Mouse (Mus musculus) limb, embryonic 14.5 days (tissue): ENCODE results near the gene Nol4l. TPM values are rescaled to one million over a fixed set of nuclear protein-coding genes. Genes with fewer than 3 reads are reported as not detected.

Experiments used
- ATAC-seq: fragments of 200-750 bp; cut with Nextera tagmentation; 2 replicates; pipeline ENCODE4 v1.8.0; 2017; ENCODE audit warnings: low read depth, moderate number of reproducible peaks, moderate TSS enrichment; ENCODE audit not compliant: low FRiP score
- DNase-seq: peaks from one replicate; pipeline ENCODE4 v3.0.0-alpha.2; 2015; ENCODE audit warnings: low spot score
- H3K27ac ChIP-seq: fragments of 300-500 bp; sonication (generic); replicated peaks from 2 replicates; pipeline ENCODE4 v1.5.1; 2014; ENCODE audit warnings: low read depth, mild to moderate bottlenecking, low read length, moderate library complexity, mixed read lengths
- H3K27me3 ChIP-seq: fragments of 300-500 bp; sonication (generic); 2 replicates; pipeline ENCODE4 v1.6.1; 2014; ENCODE audit warnings: low read length, mixed read lengths; ENCODE audit not compliant: control insufficient read depth, insufficient read depth
- H3K36me3 ChIP-seq: fragments of 300-500 bp; sonication (generic); 2 replicates; pipeline ENCODE4 v1.6.1; 2014; ENCODE audit warnings: mild to moderate bottlenecking, low read length, moderate library complexity, mixed read lengths; ENCODE audit not compliant: control insufficient read depth, insufficient read depth
- H3K4me1 ChIP-seq: fragments of 300-500 bp; sonication (generic); 2 replicates; pipeline ENCODE4 v1.6.1; 2014; ENCODE audit warnings: antibody characterized with exemption, low read length, mixed read lengths; ENCODE audit not compliant: control insufficient read depth, insufficient read depth
- H3K4me2 ChIP-seq: fragments of 300-500 bp; sonication (generic); replicated peaks from 2 replicates; pipeline ENCODE4 v1.6.1; 2014; ENCODE audit warnings: low read depth, mild to moderate bottlenecking, low read length, moderate library complexity; ENCODE audit not compliant: severe bottlenecking
- H3K4me3 ChIP-seq: fragments of 300-500 bp; sonication (generic); replicated peaks from 2 replicates; pipeline ENCODE4 v1.5.1; 2014; ENCODE audit warnings: low read length
- H3K9ac ChIP-seq: fragments of 300-500 bp; sonication (generic); 2 replicates; pipeline ENCODE4 v1.6.1; 2014; ENCODE audit warnings: mild to moderate bottlenecking, low read depth, low read length, moderate library complexity; ENCODE audit not compliant: severe bottlenecking
- H3K9me3 ChIP-seq: fragments of 300-500 bp; sonication (generic); 2 replicates; pipeline ENCODE4 v1.6.1; 2016; ENCODE audit warnings: low read length; ENCODE audit not compliant: control insufficient read depth
- POLR2A ChIP-seq: fragments of 200-500 bp; IDR thresholded peaks from 2 replicates; pipeline ENCODE4 v1.8.0; 2012; ENCODE audit warnings: inconsistent platforms, mild to moderate bottlenecking, moderate library complexity, borderline replicate concordance; ENCODE audit not compliant: insufficient read depth, insufficient read length; ENCODE audit errors: extremely low read depth
- whole genome bisulfite sequencing: fragments of 180-500 bp; shearing (Covaris S2); extraction: QIAGEN DNeasy Blood & Tissue Kit; methylation state at CpG from one replicate; pipeline ENCODE4 v1.1.7; 2014; 5-methylcytosine and 5-hydroxymethylcytosine counted together
- polyA plus RNA-seq, 2 experiments: library from polyadenylated mRNA; depleted of rRNA in 1 of 2; stranded (reverse) in 1 of 2; unstranded in 1 of 2; fragments of >200 nt; fragmentation: Nextera tagmentation in 1 of 2; extraction: Ambion mirVana in 1 of 2; gene quantifications; 2 replicates each; pipeline versions ENCODE4 v1.2.1 to v1.2.3; 2012 to 2014

The Nol4l gene
- polyA plus RNA-seq, 2 experiments = 10.1 to 19.5 TPM

GRCm38 (mm10) chr2:153543911-153544730 is 14.3 kb upstream of the Nol4l start:
- H3K36me3 ChIP-seq = no peaks in the 10 kb centered on the region
- no peak for DNase-seq
- 69% methylated on average over 8 of the region's 8 CpGs for WGBS

GRCm38 (mm10) chr2:153542936-153543668 is 13.3 kb upstream of the Nol4l start:
- Histone ChIP-seq H3K9me3 (no peaks in the 10 kb centered on the region), H3K4me1 (no peaks in the 10 kb centered on the region), H3K4me3 (no peak overlapping the region), H3K36me3 (no peaks in the 10 kb centered on the region), H3K9ac (no peak overlapping the region), H3K27ac (no peak overlapping the region), H3K4me2 (no peak overlapping the region), H3K27me3 (no peaks in the 10 kb centered on the region)
- WGBS = 80% methylated on average over 8 of the region's 8 CpGs
- TF ChIP-seq POLR2A = no peak
- DNase-seq (no peak), ATAC-seq (no peak)

More at GRCm38 (mm10) chr2:153543911-153544730, 14.3 kb upstream of the Nol4l start:
- ATAC-seq = no peak
- no peak for TF ChIP-seq POLR2A
- no peak overlapping the region for H3K4me3 ChIP-seq
- H3K27ac ChIP-seq = no peak overlapping the region
- H3K9ac ChIP-seq = no peak overlapping the region
- H3K4me2 ChIP-seq = no peak overlapping the region
- H3K4me1 ChIP-seq = no peaks in the 10 kb centered on the region
- no peaks in the 10 kb centered on the region for H3K9me3 ChIP-seq
- H3K27me3 ChIP-seq = no peaks in the 10 kb centered on the region

DNA sequence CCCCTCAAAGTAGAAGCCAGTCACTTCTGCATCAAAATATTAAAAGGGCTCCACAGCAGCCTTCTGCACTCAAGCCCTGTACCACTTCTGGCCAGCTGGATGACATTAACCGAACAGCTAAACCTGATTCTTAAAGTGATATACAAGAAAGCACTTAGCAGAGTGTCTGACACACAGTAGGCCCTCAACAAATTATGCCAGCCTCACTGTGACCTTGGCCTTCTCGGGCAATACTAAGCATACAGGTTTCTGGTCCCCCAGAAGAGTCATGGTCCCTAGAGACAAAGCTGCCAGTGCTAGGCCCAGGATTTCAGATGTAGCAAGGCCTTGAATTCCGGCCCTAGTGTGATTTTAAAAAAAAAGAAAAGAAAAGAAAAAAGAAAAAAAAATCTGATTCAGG is 9.1 kb upstream of the Nol4l start:
- Histone ChIP-seq H3K4me2 (no peak overlapping the region), H3K27ac (no peak overlapping the region), H3K4me3 (no peak overlapping the region), H3K36me3 (no peaks in the 10 kb centered on the region), H3K9ac (no peak overlapping the region), H3K9me3 (no peaks in the 10 kb centered on the region), H3K27me3 (no peaks in the 10 kb centered on the region), H3K4me1 (no peaks in the 10 kb centered on the region)
- DNase-seq (no peak), ATAC-seq (no peak)
- TF ChIP-seq POLR2A = no peak
- WGBS = 73% methylated on average over 3 of the region's 3 CpGs

GRCm38 (mm10) chr2:153533981-153534380 is 4.2 kb upstream of the Nol4l start:
- H3K9me3 ChIP-seq = no peaks in the 10 kb centered on the region
- no peak for TF ChIP-seq POLR2A
- H3K4me3 ChIP-seq = no peak overlapping the region
- no peak overlapping the region for H3K9ac ChIP-seq
- H3K27me3 ChIP-seq = peaks cover 21% of the 10 kb centered on the region
- ATAC-seq (no peak), DNase-seq (no peak)
- no peaks in the 10 kb centered on the region; the same call in 1 of the 2 replicates for H3K4me1 ChIP-seq
- H3K4me2 ChIP-seq = no peak overlapping the region
- H3K27ac ChIP-seq = no peak overlapping the region
- 68% methylated on average over 1 of the region's 1 CpGs for WGBS
- H3K36me3 ChIP-seq = no peaks in the 10 kb centered on the region

DNA sequence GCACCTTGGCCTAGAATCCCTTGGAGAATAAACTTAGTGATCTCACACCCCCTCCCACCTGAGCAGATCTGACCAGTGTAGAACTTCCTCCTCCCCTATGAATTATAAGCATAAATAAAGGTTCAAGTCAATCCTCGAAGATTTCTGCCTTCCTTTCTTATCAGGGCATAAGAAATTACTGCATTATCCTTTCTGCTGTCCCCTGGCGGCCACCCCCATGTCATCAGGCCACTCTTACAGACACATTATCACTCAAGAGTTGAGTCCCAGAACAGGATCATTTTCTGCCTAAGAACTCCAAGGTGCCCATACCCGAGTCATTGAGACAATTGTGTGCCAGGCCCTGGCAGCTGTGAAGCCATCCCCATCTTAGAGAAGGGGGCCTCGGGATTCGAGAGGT is 1.2 kb upstream of the Nol4l start:
- Histone ChIP-seq H3K9me3 (no peaks in the 10 kb centered on the region), H3K27ac (no peak overlapping the region), H3K4me2 (no peak overlapping the region), H3K9ac (no peak overlapping the region), H3K4me3 (no peak overlapping the region), H3K4me1 (peaks cover 9% of the 10 kb centered on the region), H3K36me3 (no peaks in the 10 kb centered on the region), H3K27me3 (peaks cover 45% of the 10 kb centered on the region)
- DNase-seq = no peak
- 40% methylated on average over 5 of the region's 5 CpGs for WGBS
- ATAC-seq = no peak
- no peak for TF ChIP-seq POLR2A
